Mouse (Mus musculus) thymus, adult 2 months (tissue): ENCODE results near the gene Gm20388.

Experiments
- CTCF ChIP-seq: fragments of 200-500 bp; IDR thresholded peaks from 2 replicates; pipeline ENCODE4 v1.5.1; 2012; ENCODE audit warnings: mild to moderate bottlenecking, control low read depth, low read length, moderate library complexity, borderline replicate concordance; ENCODE audit not compliant: control insufficient read depth, poor library complexity, insufficient read depth; ENCODE audit errors: extremely low read depth
- POLR2A ChIP-seq: fragments of 200-500 bp; IDR thresholded peaks from 2 replicates; pipeline ENCODE4 v1.6.1; 2012; ENCODE audit warnings: mild to moderate bottlenecking, low read length, control low read depth, moderate library complexity; ENCODE audit not compliant: control insufficient read depth, poor library complexity, insufficient read depth; ENCODE audit errors: extremely low read depth

- no peak for TF ChIP-seq CTCF
- no peak for TF ChIP-seq POLR2A
These were observed 406.1 kb downstream of the Gm20388 start for GRCm38 (mm10) chr8:120316707-120317106.
